Mouse (Mus musculus): ENCODE results near the gene Tmem120b. TPM values are rescaled to one million over a fixed set of nuclear protein-coding genes. Genes with fewer than 3 reads are reported as not detected.

The Tmem120b gene
- polyA plus RNA-seq, 1 experiment from 2014 or later: 9.3 TPM

DNA sequence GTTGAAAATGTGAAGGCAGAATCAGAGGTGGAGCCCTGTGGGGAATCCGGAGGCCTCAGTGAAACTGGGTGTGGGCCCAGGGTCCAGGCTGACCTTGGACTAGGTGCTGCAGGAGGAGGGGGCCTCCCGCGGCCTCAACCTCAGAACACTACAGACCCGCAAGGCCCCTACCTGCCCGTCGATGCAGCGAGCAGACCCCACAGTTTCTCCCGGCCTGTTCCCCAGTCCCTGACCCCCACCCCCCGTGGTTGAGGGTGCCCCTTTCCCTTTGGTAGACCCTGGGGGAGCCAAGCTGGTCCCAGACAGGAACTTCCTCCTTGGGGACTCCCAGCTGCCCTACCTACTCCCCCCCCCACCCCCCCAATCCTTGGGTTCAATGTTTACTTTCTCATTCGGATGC lies 98.2 kb downstream of the Tmem120b start:
- H3K4me1 ChIP-seq (ENCODE audit: control insufficient read depth, insufficient read depth, low read length): no peaks in the 10 kb centered on the region
- H3K4me3 ChIP-seq (ENCODE audit: low read depth, low read length): no peak overlapping the region
- no peak overlapping the region for H3K27ac ChIP-seq (replicated peaks; ENCODE audit: low read depth, low read length)
- 89% methylated on average over 10 of the region's 10 CpGs for WGBS
- no peak overlapping the region for H3K9ac ChIP-seq (ENCODE audit: low read length)
- DNase-seq (ENCODE audit: low spot score) (no peak), ATAC-seq (ENCODE audit: insufficient number of reproducible peaks, low FRiP score, low TSS enrichment, low read depth) (no peak)
- no peak overlapping the region for H3K4me2 ChIP-seq (ENCODE audit: low read depth, severe bottlenecking)
- no peaks in the 10 kb centered on the region for H3K9me3 ChIP-seq (ENCODE audit: control insufficient read depth, low read length)
- peaks cover 32% of the 10 kb centered on the region for H3K36me3 ChIP-seq (ENCODE audit: control insufficient read depth, insufficient read depth, low read length)
- H3K27me3 ChIP-seq (ENCODE audit: control insufficient read depth, insufficient read depth, low read length): no peaks in the 10 kb centered on the region

Other genes starting within 250 kb of the Tmem120b start
- gene Anapc5, start 247.1 kb upstream of the Tmem120b start, polyA plus RNA-seq (2014; fragmentation: Nextera tagmentation; extraction: Ambion mirVana): 487 and 490 TPM in 2 replicates
- gene Rnf34, start 218.4 kb upstream of the Tmem120b start, polyA plus RNA-seq (2014; fragmentation: Nextera tagmentation; extraction: Ambion mirVana): 56.2 and 57.5 TPM in 2 replicates
- gene Kdm2b, start 78.6 kb upstream of the Tmem120b start, polyA plus RNA-seq (2014; fragmentation: Nextera tagmentation; extraction: Ambion mirVana): 67.2 and 79.4 TPM in 2 replicates
- gene Orai1, start 53.3 kb upstream of the Tmem120b start, polyA plus RNA-seq (2014; fragmentation: Nextera tagmentation; extraction: Ambion mirVana): 10.0 and 10.3 TPM in 2 replicates
- gene Morn3, start 21.4 kb upstream of the Tmem120b start, polyA plus RNA-seq (2014; fragmentation: Nextera tagmentation; extraction: Ambion mirVana): 0.64 TPM in 1 of 2 replicates, not detected in the other
- 2.9 and 3.6 TPM in 2 replicates for gene Rhof, start 64.3 kb downstream of the Tmem120b start, polyA plus RNA-seq (2014; fragmentation: Nextera tagmentation; extraction: Ambion mirVana)
- gene Setd1b, start 73.8 kb downstream of the Tmem120b start, polyA plus RNA-seq (2014; fragmentation: Nextera tagmentation; extraction: Ambion mirVana): 12.0 and 14.0 TPM in 2 replicates
- 82.6 and 85.8 TPM in 2 replicates for gene Psmd9, start 101.0 kb downstream of the Tmem120b start, polyA plus RNA-seq (2014; fragmentation: Nextera tagmentation; extraction: Ambion mirVana)
- gene Hpd, start 114.3 kb downstream of the Tmem120b start, polyA plus RNA-seq (2014; fragmentation: Nextera tagmentation; extraction: Ambion mirVana): not detected in 2 replicates
- 0.13 and 0.28 TPM in 2 replicates for gene Wdr66, start 183.7 kb downstream of the Tmem120b start, polyA plus RNA-seq (2014; fragmentation: Nextera tagmentation; extraction: Ambion mirVana)